Mouse (Mus musculus) kidney, embryonic 16.5 days (tissue): ENCODE measurements at regions not wholly inside any gene's neighbourhood (a gene's known extent, or its start where the extent isn't known, plus 50 kb on each side); places are given as distances from the start of the nearest gene placed in this dataset.

ENCODE experiments used
- ATAC-seq: fragments of 200-750 bp; cut with Nextera tagmentation; 2 replicates; pipeline ENCODE4 v1.8.0; 2017; ENCODE audit warnings: moderate TSS enrichment; ENCODE audit not compliant: low FRiP score, low TSS enrichment
- H3K27ac ChIP-seq: fragments of 300-500 bp; sonication (generic); 2 replicates; pipeline ENCODE4 v1.5.1; 2014; ENCODE audit warnings: low read length
- H3K27me3 ChIP-seq: fragments of 300-500 bp; sonication (generic); 2 replicates; pipeline ENCODE4 v1.6.1; 2014; ENCODE audit warnings: low read length, control low read depth, mixed read lengths; ENCODE audit not compliant: insufficient read depth
- H3K36me3 ChIP-seq: fragments of 300-500 bp; sonication (generic); 2 replicates; pipeline ENCODE4 v1.6.1; 2014; ENCODE audit warnings: low read length, control low read depth, mixed read lengths; ENCODE audit not compliant: insufficient read depth
- H3K4me1 ChIP-seq: fragments of 300-500 bp; sonication (generic); 2 replicates; pipeline ENCODE4 v1.6.1; 2014; ENCODE audit warnings: low read length, control low read depth, mixed read lengths; ENCODE audit not compliant: insufficient read depth
- H3K4me2 ChIP-seq: fragments of 300-500 bp; sonication (generic); replicated peaks from 2 replicates; pipeline ENCODE4 v1.6.1; 2014; ENCODE audit warnings: low read depth, low read length
- H3K4me3 ChIP-seq: fragments of 300-500 bp; sonication (generic); 2 replicates; pipeline ENCODE4 v1.5.1; 2014; ENCODE audit warnings: mild to moderate bottlenecking, low read length
- H3K9ac ChIP-seq: fragments of 300-500 bp; sonication (generic); replicated peaks from 2 replicates; pipeline ENCODE4 v1.6.1; 2014; ENCODE audit warnings: low read length
- H3K9me3 ChIP-seq: fragments of 300-500 bp; sonication (generic); 2 replicates; pipeline ENCODE4 v1.6.1; 2016; ENCODE audit warnings: low read length, control low read depth
- WGBS: fragments of 180-500 bp; shearing (Covaris S2); extraction: QIAGEN DNeasy Blood & Tissue Kit; methylation state at CpG from one replicate; pipeline ENCODE4 v1.1.7; 2014; 5-methylcytosine and 5-hydroxymethylcytosine counted together

DNA sequence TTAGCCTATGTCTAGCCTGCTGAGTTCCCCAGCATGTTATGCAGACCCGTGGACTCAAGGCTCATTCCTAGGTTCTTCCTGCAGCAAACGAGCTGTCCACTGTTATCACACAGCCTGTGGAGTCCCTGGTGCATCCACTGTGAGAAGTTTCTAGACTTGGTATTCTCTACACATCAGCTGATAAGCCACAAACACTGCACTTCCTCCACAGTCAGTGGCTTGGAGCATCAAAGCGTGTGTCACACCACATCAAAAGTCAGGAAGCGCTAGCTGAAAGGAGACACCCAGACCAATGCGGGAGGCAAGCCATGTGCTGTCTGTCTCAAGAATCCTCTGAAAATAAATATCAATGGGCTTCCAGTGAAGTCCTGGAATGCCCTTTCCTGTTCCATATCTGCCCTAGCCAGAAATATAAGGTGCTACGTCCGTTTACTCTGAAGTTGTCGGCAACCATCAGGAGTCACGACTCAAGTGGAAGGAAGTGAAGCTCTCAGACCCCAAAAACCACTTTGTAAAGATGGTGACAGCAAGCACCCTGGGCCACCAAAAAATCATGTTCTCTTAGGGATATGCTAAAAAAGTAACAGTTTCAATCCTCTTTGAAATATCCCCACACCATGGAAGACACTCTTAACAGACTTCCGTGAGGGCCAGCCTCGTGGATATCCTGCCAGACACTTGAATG, 227.7 kb downstream of the Adgrl2 start:
- H3K9ac ChIP-seq = no peak overlapping the region
- 69% methylated on average over 11 of the region's 11 CpGs for WGBS
- H3K9me3 ChIP-seq = no peaks in the 10 kb centered on the region
- no peaks in the 10 kb centered on the region for H3K27me3 ChIP-seq
- no peak overlapping the region for H3K27ac ChIP-seq
- no peaks in the 10 kb centered on the region for H3K36me3 ChIP-seq
- no peak overlapping the region for H3K4me2 ChIP-seq
- ATAC-seq = no peak
- H3K4me3 ChIP-seq = no peak overlapping the region
- H3K4me1 ChIP-seq = no peaks in the 10 kb centered on the region

DNA sequence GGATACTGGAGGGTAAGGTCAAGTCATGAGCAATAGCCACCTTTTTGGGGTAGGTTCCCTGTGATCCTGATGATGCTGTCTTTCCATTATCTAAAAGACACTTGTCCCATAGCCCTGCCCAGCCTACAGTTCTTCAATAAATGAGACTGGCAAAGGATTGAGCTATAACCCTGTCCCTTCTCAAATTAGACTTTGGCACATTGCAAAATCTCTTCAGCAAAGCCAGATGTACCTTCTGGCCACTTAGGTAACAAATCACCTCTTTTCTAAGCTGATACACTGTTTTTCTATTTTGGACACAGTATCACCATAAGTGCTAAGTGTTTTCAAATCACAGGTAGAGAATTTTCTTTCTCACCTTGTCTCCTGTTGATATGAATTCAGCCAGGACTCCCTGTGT, 228.8 kb downstream of the Adgrl2 start:
- H3K36me3 ChIP-seq = no peaks in the 10 kb centered on the region
- H3K27ac ChIP-seq = no peak overlapping the region
- no peaks in the 10 kb centered on the region for H3K9me3 ChIP-seq
- H3K4me2 ChIP-seq = no peak overlapping the region
- H3K4me1 ChIP-seq = no peaks in the 10 kb centered on the region
- no peak overlapping the region for H3K9ac ChIP-seq
- no peak for ATAC-seq
- no peaks in the 10 kb centered on the region for H3K27me3 ChIP-seq
- H3K4me3 ChIP-seq = no peak overlapping the region

DNA sequence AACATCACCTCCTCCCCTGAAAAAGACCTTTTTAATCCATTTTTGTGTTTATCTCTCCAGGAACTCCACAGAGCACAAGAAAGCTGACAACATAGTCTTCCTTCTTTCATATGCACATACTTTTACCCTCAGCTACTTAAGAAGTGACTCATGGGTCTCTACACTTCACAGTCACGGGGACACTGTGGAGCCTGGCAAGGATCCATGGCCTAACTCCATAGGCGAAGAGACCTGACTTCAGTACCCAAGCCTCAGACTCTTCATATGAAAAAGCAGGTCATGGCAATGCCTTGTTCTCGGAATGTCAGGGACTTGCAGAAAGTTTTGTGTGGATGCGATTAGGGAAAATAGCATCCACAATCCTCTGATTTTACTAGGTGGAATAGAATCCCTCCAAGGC, 230.9 kb downstream of the Adgrl2 start:
- 89% methylated on average over 4 of the region's 4 CpGs for WGBS
- no peak for ATAC-seq
- no peaks in the 10 kb centered on the region for H3K36me3 ChIP-seq

DNA sequence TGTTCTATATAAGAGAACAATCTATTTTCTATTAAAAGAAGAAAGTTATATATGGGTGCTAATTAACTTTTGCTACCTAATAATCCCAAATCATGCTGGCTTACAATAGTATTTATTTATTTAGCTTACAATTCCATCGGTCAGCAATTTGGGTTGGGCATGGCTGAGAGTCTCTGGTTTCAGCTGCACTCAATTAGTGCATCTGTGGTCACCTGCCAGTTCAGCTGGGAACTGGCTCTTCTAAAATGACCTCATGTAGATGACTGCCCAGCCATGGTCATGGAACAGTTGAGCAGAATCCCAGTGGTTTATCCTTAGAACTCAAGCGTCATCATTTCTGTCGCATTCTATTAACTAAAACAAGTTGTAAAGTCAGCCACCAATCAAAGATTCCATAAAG, 244.1 kb downstream of the Adgrl2 start:
- H3K9ac ChIP-seq = no peak overlapping the region
- no peaks in the 10 kb centered on the region for H3K36me3 ChIP-seq
- H3K4me3 ChIP-seq = no peak overlapping the region
- ATAC-seq = no peak
- no peaks in the 10 kb centered on the region for H3K4me1 ChIP-seq
- H3K27ac ChIP-seq = no peak overlapping the region
- no peak overlapping the region for H3K4me2 ChIP-seq
- H3K27me3 ChIP-seq = no peaks in the 10 kb centered on the region
- 69% methylated on average over 3 of the region's 3 CpGs for WGBS
- H3K9me3 ChIP-seq = peaks cover 15% of the 10 kb centered on the region; the same call in 1 of the 2 replicates

More for the DNA sequence above, 230.9 kb downstream of the Adgrl2 start:
- H3K27ac ChIP-seq = no peak overlapping the region
- no peak overlapping the region for H3K9ac ChIP-seq
- no peak overlapping the region for H3K4me3 ChIP-seq
- no peaks in the 10 kb centered on the region for H3K27me3 ChIP-seq
- no peak overlapping the region for H3K4me2 ChIP-seq
- H3K9me3 ChIP-seq = no peaks in the 10 kb centered on the region
- H3K4me1 ChIP-seq = no peaks in the 10 kb centered on the region

DNA sequence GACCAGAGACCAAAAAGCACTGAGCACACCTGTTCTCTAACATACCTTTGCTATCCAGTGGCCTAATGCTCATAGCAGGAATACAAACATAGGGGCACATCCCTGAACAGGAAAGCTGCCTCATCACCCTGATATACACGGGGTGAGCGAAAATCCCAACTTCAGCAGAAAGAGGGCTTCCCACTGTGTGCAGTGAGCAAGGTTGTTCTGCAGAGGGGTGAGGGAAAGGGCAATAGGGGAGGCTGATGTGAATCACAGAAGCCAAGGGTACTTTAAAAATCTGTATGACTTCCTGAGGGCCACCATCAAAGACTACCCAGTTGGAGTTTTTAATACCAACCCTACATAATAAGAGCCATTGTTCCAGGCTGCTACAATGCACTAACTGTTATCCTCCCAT, 245.7 kb downstream of the Adgrl2 start:
- Histone ChIP-seq H3K4me3 (no peak overlapping the region), H3K36me3 (no peaks in the 10 kb centered on the region), H3K4me1 (no peaks in the 10 kb centered on the region), H3K9me3 (peaks cover 12% of the 10 kb centered on the region; the same call in 1 of the 2 replicates), H3K9ac (no peak overlapping the region), H3K27ac (no peak overlapping the region), H3K27me3 (no peaks in the 10 kb centered on the region), H3K4me2 (no peak overlapping the region)
- WGBS = 66% methylated on average over 2 of the region's 2 CpGs
- no peak for ATAC-seq

DNA sequence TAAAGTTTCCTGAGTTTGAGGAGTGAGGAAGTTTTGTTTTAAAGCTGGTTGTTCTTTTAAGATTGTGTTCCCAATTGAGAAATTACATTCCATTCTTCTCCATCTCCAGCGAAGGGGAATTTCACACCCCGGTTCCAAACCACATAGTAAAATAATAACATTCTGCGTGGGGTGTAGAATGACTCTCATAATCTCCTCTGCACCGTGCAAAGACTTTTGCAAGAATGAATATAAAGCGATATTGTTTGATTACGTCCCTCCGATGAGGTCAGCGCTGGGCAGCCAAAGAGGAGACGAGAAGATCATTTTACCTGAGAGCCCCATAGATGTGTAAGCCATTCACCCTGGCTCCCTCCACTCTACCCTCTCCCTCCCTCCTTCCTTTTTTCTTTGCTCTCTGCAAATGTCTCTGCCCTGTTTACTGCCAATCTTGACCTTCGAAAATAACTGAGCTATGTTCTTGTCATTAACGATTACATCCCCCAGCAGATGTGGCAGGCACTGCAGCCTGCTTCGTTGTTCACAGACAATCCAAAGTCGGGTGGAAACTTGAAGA, 256.1 kb downstream of the Adgrl2 start:
- Histone ChIP-seq H3K27ac (no peak overlapping the region), H3K9me3 (no peaks in the 10 kb centered on the region), H3K36me3 (no peaks in the 10 kb centered on the region), H3K27me3 (no peaks in the 10 kb centered on the region), H3K4me3 (no peak overlapping the region), H3K4me1 (peaks cover 12% of the 10 kb centered on the region), H3K9ac (no peak overlapping the region), H3K4me2 (no peak overlapping the region)
- ATAC-seq = no peak
- 72% methylated on average over 13 of the region's 13 CpGs for WGBS

DNA sequence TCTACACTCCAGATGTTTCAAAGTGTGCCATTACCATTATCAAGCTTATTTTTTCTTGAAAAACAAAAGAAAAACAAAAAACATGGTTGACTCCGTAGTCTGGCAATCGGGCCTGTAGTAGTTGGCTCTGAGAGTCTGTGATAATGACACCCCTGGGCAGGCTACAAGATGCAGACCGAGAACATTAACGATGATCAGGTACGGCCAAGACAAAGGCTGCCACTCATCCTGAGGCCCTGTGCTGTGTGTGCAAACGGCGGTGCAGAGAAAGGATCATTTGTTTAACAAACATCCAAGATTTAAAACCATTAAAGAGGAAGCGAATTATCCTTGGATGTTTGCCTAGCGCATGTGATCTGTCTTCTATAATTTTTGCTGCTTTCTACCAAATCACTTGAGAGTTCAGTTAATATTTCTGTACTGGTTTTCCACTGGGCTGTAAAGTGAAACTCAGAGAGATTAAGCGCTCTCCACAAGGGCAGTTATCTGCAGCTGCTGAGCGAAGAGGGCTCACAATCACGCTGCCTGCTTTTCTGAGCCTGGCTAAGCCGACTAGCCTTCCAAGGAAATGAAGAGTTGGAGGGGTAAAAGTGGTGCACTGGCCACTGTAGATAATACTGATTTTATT, 257.0 kb downstream of the Adgrl2 start:
- Histone ChIP-seq H3K36me3 (no peaks in the 10 kb centered on the region), H3K27ac (no peak overlapping the region), H3K27me3 (no peaks in the 10 kb centered on the region), H3K4me3 (no peak overlapping the region), H3K9ac (no peak overlapping the region), H3K9me3 (no peaks in the 10 kb centered on the region), H3K4me2 (no peak overlapping the region), H3K4me1 (peaks cover 16% of the 10 kb centered on the region)
- 56% methylated on average over 13 of the region's 13 CpGs for WGBS
- no peak for ATAC-seq

DNA sequence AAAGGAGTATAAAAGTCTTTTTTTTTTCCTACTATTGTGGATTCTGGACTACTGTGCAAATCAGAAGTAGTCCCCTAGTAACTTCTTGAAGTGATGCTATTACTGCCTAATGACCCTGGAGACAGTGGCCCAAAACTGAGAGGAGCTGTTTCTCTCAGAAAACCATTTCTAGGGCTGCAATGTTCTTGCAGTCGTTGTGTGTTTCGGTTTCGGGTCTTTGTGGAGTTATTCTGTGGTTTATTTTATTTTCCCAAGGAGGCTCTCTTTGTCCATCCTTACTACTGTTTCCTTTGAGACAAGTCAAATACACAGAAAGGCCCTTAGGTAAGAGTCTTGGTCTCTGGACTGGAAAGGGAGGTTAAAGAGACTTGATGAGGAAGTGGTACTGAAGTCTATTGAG, 258.9 kb downstream of the Adgrl2 start:
- H3K4me2 ChIP-seq = no peak overlapping the region
- H3K27ac ChIP-seq = no peak overlapping the region
- WGBS = 96% methylated on average over 3 of the region's 3 CpGs
- H3K4me1 ChIP-seq = peaks cover 24% of the 10 kb centered on the region
- no peak for ATAC-seq
- H3K36me3 ChIP-seq = no peaks in the 10 kb centered on the region
- H3K9ac ChIP-seq = no peak overlapping the region
- H3K27me3 ChIP-seq = no peaks in the 10 kb centered on the region
- no peaks in the 10 kb centered on the region for H3K9me3 ChIP-seq
- no peak overlapping the region for H3K4me3 ChIP-seq

DNA sequence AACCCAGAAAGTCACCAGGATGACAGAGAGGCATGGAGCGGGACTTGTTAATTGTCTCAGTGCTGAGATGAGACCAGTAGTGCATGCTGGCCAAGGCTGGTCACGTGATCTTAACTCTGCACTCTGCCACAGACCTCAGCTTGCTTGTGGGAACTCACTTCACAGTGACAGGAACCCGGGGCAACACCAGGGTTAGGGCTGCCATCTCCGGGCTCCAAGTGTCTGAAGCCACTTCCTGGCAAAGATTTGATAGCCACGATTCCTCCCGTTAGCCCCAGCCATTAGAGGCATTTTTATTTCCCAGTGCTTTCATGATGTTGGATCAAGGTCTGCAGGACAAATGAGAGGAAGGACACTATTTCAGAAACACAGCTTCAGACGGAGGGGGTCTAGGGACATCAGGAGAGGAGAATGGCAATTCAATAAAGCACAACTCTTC, 261.1 kb downstream of the Adgrl2 start:
- ATAC-seq = peak; percentile 90
- Histone ChIP-seq H3K9ac (no peak overlapping the region; the same call in 1 of the 2 replicates), H3K9me3 (no peaks in the 10 kb centered on the region), H3K27me3 (no peaks in the 10 kb centered on the region), H3K4me2 (no peak overlapping the region; the same call in 1 of the 2 replicates), H3K4me3 (no peak overlapping the region), H3K27ac (no peak overlapping the region), H3K36me3 (no peaks in the 10 kb centered on the region), H3K4me1 (peaks cover 25% of the 10 kb centered on the region)
- WGBS = 27% methylated on average over 7 of the region's 7 CpGs
